Mouse (Mus musculus) kidney, adult 2 months (tissue): ENCODE data around the gene Pkn1. TPM values are rescaled to one million over a fixed set of nuclear protein-coding genes. Genes with fewer than 3 reads are reported as not detected.

Source experiments
- DNase-seq: peaks from one replicate; pipeline ENCODE4 v3.0.0; 2021
- H3K27ac ChIP-seq: fragments of 200-500 bp; 2 replicates; pipeline ENCODE4 v1.5.1; 2012; ENCODE audit warnings: low read depth, low read length, control low read depth, inconsistent platforms; ENCODE audit not compliant: insufficient read depth
- H3K27me3 ChIP-seq: fragments of 200-500 bp; replicated peaks from 2 replicates; pipeline ENCODE4 v1.6.1; 2012; ENCODE audit warnings: mild to moderate bottlenecking, moderate library complexity, low read length, inconsistent platforms; ENCODE audit not compliant: control insufficient read depth, insufficient read depth
- H3K36me3 ChIP-seq: fragments of 200-500 bp; 2 replicates; pipeline ENCODE4 v1.6.1; 2012; ENCODE audit warnings: mild to moderate bottlenecking, moderate library complexity, low read length, inconsistent platforms; ENCODE audit not compliant: control insufficient read depth, insufficient read depth
- H3K4me1 ChIP-seq: fragments of 200-500 bp; 2 replicates; pipeline ENCODE4 v1.6.1; 2011; ENCODE audit warnings: low read length; ENCODE audit not compliant: control insufficient read depth, insufficient read depth
- H3K4me3 ChIP-seq: fragments of 200-500 bp; 2 replicates; pipeline ENCODE4 v1.5.1; 2011; ENCODE audit warnings: mild to moderate bottlenecking, low read depth, low read length, control low read depth; ENCODE audit not compliant: insufficient read depth
- CTCF ChIP-seq: fragments of 200-500 bp; conservative IDR thresholded peaks from 2 replicates; pipeline ENCODE4 v1.5.1; 2011; ENCODE audit warnings: low read depth, mild to moderate bottlenecking, control low read depth, low read length, moderate library complexity, mixed read lengths; ENCODE audit not compliant: insufficient read depth, insufficient read length
- POLR2A ChIP-seq: fragments of 200-500 bp; IDR thresholded peaks from one replicate; pipeline ENCODE4 v1.6.1; 2011; ENCODE audit warnings: low read depth, low read length, control low read depth
- WGBS: fragments of 180-500 bp; shearing (Covaris S2); methylation state at CpG from one replicate; pipeline ENCODE4 v1.1.7; 2018; 5-methylcytosine and 5-hydroxymethylcytosine counted together
- polyA plus RNA-seq: library from polyadenylated mRNA; depleted of rRNA; stranded (reverse); fragments of >200 nt; gene quantifications from 2 replicates; pipeline ENCODE4 v1.2.3, GENCODE M21; 2012; rRNA removed

The Pkn1 gene
- polyA plus RNA-seq, 1 experiment: 81.9 TPM

GRCm38 (mm10) chr8:83619568-83620285 is 79.3 kb downstream of the Pkn1 start:
- Histone ChIP-seq H3K4me3 (no peak overlapping the region), H3K27me3 (no peaks in the 10 kb centered on the region), H3K36me3 (no peaks in the 10 kb centered on the region), H3K27ac (no peak overlapping the region), H3K4me1 (no peaks in the 10 kb centered on the region)
- WGBS: 78% methylated on average over 9 of the region's 9 CpGs
- TF ChIP-seq POLR2A: no peak
- TF ChIP-seq CTCF: no peak
- DNase-seq: no peak

DNA sequence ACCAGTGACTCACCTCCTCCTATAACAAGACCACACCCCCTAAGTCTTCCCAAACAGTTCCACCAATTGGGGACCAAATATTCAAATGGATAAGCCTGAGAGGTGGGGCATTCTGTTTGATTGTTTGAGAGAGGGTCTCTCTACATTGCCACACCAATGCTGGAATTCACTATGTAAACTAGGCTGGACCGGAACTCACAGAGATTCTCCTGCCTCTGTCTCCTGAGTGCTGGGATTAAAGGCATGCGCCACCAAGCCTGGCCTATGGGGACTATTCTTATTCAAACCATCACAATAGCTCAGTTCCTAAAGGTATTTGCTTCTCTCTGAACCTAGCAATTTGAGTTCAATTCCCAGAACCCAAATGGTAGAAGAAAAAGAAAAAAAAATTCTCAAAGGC is 80.4 kb downstream of the Pkn1 start:
- no peak overlapping the region for H3K27ac ChIP-seq
- no peaks in the 10 kb centered on the region for H3K4me1 ChIP-seq
- no peak for DNase-seq
- no peak for TF ChIP-seq POLR2A
- TF ChIP-seq CTCF: no peak
- no peaks in the 10 kb centered on the region for H3K27me3 ChIP-seq
- no peaks in the 10 kb centered on the region for H3K36me3 ChIP-seq
- H3K4me3 ChIP-seq: no peak overlapping the region
- WGBS: 96% methylated on average over 2 of the region's 2 CpGs

DNA sequence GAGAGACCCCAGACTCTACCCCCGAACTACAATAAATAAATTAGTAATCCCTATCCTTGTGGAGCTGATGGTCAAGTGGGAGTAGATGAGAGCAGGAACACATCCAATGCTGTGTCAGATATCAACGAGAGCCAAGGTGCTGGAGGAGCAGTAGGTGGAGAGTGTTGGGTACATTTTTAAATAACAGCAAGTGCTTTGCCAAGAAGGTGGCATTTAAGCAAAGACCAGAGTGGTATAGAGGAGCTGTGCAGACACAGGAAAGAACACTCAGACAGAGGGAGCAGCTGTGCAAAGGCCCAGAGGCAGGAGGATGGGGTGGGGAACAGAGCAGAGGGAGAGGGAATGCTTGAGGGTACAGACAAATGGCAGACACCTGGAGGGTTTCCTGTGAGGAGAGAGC is 81.9 kb downstream of the Pkn1 start:
- no peaks in the 10 kb centered on the region for H3K4me1 ChIP-seq
- no peaks in the 10 kb centered on the region for H3K27me3 ChIP-seq
- TF ChIP-seq POLR2A (no peak), CTCF (no peak)
- no peaks in the 10 kb centered on the region for H3K36me3 ChIP-seq
- 82% methylated on average over 2 of the region's 2 CpGs for WGBS
- DNase-seq: no peak
- no peak overlapping the region for H3K27ac ChIP-seq
- no peak overlapping the region for H3K4me3 ChIP-seq

- H3K4me3 ChIP-seq: no peak overlapping the region
- H3K36me3 ChIP-seq: peaks cover 2% of the 10 kb centered on the region
- DNase-seq: no peak
- no peaks in the 10 kb centered on the region for H3K4me1 ChIP-seq
- no peaks in the 10 kb centered on the region for H3K27me3 ChIP-seq
- no peak for TF ChIP-seq CTCF
- TF ChIP-seq POLR2A: no peak
- no peak overlapping the region for H3K27ac ChIP-seq
Measured at GRCm38 (mm10) chr8:83616625-83617024, 82.4 kb downstream of the Pkn1 start.

Other genes starting within 250 kb of the Pkn1 start
- gene Scoc, start 240.8 kb downstream of the Pkn1 start, polyA plus RNA-seq: 15.9 and 24.5 TPM in 2 replicates
- gene Olfr370, start 163.4 kb downstream of the Pkn1 start, polyA plus RNA-seq: not detected in 2 replicates
- 704 and 720 TPM in 2 replicates for gene Ndufb7, start 132.5 kb downstream of the Pkn1 start, polyA plus RNA-seq
- gene Tecr, start 91.2 kb downstream of the Pkn1 start, polyA plus RNA-seq: 793 and 827 TPM in 2 replicates
- gene Dnajb1, start 91.0 kb downstream of the Pkn1 start, polyA plus RNA-seq: 32.2 and 33.2 TPM in 2 replicates
- gene Gipc1, start 46.5 kb downstream of the Pkn1 start, polyA plus RNA-seq: 57.6 and 66.6 TPM in 2 replicates
- gene Ptger1, start 32.5 kb downstream of the Pkn1 start, polyA plus RNA-seq: 21.8 and 23.3 TPM in 2 replicates
- gene Ddx39, start 16.0 kb upstream of the Pkn1 start, polyA plus RNA-seq: 25.1 and 28.7 TPM in 2 replicates
- 45.1 and 46.6 TPM in 2 replicates for gene Adgre5, start 42.1 kb upstream of the Pkn1 start, polyA plus RNA-seq
- gene Adgrl1, start 200.9 kb upstream of the Pkn1 start, polyA plus RNA-seq: 28.7 and 44.4 TPM in 2 replicates